Mouse (Mus musculus): ENCODE data around the gene Olfr1270.

DNA sequence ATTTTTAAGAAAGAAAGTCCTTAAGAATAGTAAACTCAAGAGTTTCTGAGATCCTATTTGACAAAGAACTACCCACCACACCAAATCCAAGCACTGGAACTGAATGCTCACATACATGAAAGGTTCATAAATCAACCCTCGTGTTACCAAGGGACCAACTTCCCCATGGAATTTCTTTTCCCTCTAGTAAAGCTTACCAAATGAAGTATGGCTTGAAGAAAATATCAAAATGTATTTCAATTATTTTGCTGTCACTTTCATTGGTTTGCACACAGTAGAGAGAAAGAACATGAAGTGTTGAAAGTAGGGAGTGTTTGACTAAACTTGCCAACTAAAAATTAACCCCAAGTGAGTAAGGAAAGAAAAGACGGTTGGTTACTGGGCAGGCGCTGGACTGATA lies at the start of gene Olfr1270:
- no peak for TF ChIP-seq CTCF (IDR thresholded peaks at IDR 0.05; ENCODE audit: insufficient read depth, low read depth, low read length)
- no peak for TF ChIP-seq POLR2A (IDR thresholded peaks at IDR 0.05; ENCODE audit: insufficient read depth, low read depth, low read length)

All from olfactory bulb, adult 2 months (tissue).